Mouse (Mus musculus) bone marrow macrophage, adult 2 months (primary cell): ENCODE measurements around the gene Pdzk1.

Source experiments
- CTCF ChIP-seq: IDR thresholded peaks from 2 replicates; pipeline ENCODE4 v1.5.1; 2012; ENCODE audit warnings: low read depth, mild to moderate bottlenecking, low read length, moderate library complexity
- POLR2A ChIP-seq: IDR thresholded peaks from 2 replicates; pipeline ENCODE4 v1.6.1; 2012; ENCODE audit warnings: mild to moderate bottlenecking, low read depth, low read length, borderline replicate concordance

- TF ChIP-seq CTCF, result no peak
- no peak for TF ChIP-seq POLR2A
These were observed 4.5 kb upstream of the Pdzk1 start for GRCm38 (mm10) chr3:96824614-96825013.
